Mouse (Mus musculus): ENCODE measurements around the gene Pold2.

- TF ChIP-seq POLR2AphosphoS2 (IDR thresholded peaks at IDR 0.05; ENCODE audit: low read length), result no peak
- TF ChIP-seq GABPA (IDR thresholded peaks at IDR 0.05; ENCODE audit: low read depth, low read length), result no peak
- no peak for TF ChIP-seq TAL1 (IDR thresholded peaks at IDR 0.05; ENCODE audit: low read length)
- TF ChIP-seq SIN3A (IDR thresholded peaks at IDR 0.05; ENCODE audit: low read length), result no peak
- TF ChIP-seq GATA1 (IDR thresholded peaks at IDR 0.05; ENCODE audit: low read depth, low read length), result no peak
- TF ChIP-seq POLR2A (IDR thresholded peaks at IDR 0.05; ENCODE audit: control insufficient read depth in 1 of 2, insufficient read depth in 1 of 2, low read depth in 1 of 2, low read length in 2 of 2, poor library complexity in 1 of 2), result no peak
- no peak for TF ChIP-seq NELFE (IDR thresholded peaks at IDR 0.05; ENCODE audit: low read depth, low read length)
- no peak for TF ChIP-seq CTCF (IDR thresholded peaks at IDR 0.05 in 2 of 3, conservative IDR thresholded peaks at IDR 0.05 in 1 of 3; ENCODE audit: control insufficient read depth in 1 of 3, insufficient read depth in 1 of 3, low read depth in 2 of 3, low read length in 3 of 3, poor library complexity in 1 of 3, severe bottlenecking in 1 of 3)
- no peak for TF ChIP-seq TCF12 (IDR thresholded peaks at IDR 0.05; ENCODE audit: low read depth, low read length)
Measured at GRCm38 (mm10) chr11:5849316-5849715, 28.8 kb downstream of the Pold2 start.

Data from MEL (cell line).